Mouse (Mus musculus): ENCODE results near the gene Oaz1. TPM values are rescaled to one million over a fixed set of nuclear protein-coding genes. Genes with fewer than 3 reads are reported as not detected.
"Not testable (repeated sequence)": the region's sequence is repeated elsewhere in the genome, so short reads cannot be mapped to it uniquely, and the experiment has no call there.

Oaz1 gene
- polyA plus RNA-seq, 1 experiment = 1,172 TPM

DNA sequence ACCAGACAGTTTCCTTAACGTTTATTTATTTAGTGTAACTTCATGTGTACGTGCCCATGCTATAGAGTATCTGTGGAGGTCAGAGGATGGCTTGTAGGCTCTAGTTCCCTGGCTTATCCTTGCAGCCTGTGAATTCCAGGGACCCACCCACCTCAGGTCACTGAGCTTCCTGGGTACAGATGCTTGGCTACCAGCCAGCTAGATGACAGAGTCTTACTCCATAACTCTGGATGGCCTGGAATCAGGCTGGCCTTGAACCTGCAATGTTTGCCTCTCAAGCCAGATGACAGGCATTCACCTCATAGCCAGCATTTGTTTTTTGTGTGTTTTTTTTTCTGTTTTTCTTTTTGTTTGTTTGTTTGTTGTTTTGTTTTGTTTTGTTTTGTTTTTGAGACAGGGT, 9.3 kb upstream of the Oaz1 start:
- H3K4me1 ChIP-seq (ENCODE audit: control insufficient read depth, insufficient read depth, insufficient read length, low read length) = peaks cover 3% of the 10 kb centered on the region; the same call in 1 of the 2 replicates
- TF ChIP-seq CTCF (IDR thresholded peaks at IDR 0.05; ENCODE audit: extremely low read depth, insufficient read length, insufficient replicate concordance, low read depth, low read length) (no peak), POLR2A (IDR thresholded peaks at IDR 0.05; ENCODE audit: low read depth, low read length) (no peak)
- H3K36me3 ChIP-seq (ENCODE audit: control insufficient read depth, insufficient read depth, low read length) = no peaks in the 10 kb centered on the region
- no peaks in the 10 kb centered on the region for H3K27me3 ChIP-seq (ENCODE audit: control insufficient read depth, insufficient read depth, low read length)
- no peak overlapping the region for H3K27ac ChIP-seq (ENCODE audit: insufficient read depth, low read depth, low read length)
- no peak overlapping the region for H3K4me3 ChIP-seq (ENCODE audit: low read depth, low read length)
- 43% methylated on average over 2 of the region's 2 CpGs for WGBS

DNA sequence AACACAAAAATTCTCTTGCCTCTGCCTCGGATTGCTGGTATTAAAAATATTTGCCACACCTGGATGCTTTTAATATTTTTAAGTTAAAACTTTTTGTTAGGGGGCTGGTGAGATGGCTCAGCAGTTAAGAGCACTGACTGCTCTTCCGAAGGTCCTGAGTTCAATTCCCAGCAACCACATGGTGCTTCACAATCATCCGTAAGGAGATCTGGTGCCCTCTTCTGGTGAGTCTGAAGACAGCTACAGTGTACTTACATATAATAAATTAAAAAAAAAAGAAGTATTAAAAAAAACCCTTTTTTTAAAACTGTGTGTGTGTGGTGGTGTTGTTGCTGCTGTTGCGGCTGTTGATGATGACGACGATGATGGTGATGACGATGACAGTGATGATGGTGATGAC, 8.5 kb upstream of the Oaz1 start:
- not testable (repeated sequence) for H3K4me3 ChIP-seq (ENCODE audit: low read depth, low read length); H3K4me1 ChIP-seq (ENCODE audit: control insufficient read depth, insufficient read depth, insufficient read length, low read length); H3K27ac ChIP-seq (ENCODE audit: insufficient read depth, low read depth, low read length); H3K27me3 ChIP-seq (ENCODE audit: control insufficient read depth, insufficient read depth, low read length); H3K36me3 ChIP-seq (ENCODE audit: control insufficient read depth, insufficient read depth, low read length)
- WGBS = 81% methylated on average over 7 of the region's 7 CpGs

DNA sequence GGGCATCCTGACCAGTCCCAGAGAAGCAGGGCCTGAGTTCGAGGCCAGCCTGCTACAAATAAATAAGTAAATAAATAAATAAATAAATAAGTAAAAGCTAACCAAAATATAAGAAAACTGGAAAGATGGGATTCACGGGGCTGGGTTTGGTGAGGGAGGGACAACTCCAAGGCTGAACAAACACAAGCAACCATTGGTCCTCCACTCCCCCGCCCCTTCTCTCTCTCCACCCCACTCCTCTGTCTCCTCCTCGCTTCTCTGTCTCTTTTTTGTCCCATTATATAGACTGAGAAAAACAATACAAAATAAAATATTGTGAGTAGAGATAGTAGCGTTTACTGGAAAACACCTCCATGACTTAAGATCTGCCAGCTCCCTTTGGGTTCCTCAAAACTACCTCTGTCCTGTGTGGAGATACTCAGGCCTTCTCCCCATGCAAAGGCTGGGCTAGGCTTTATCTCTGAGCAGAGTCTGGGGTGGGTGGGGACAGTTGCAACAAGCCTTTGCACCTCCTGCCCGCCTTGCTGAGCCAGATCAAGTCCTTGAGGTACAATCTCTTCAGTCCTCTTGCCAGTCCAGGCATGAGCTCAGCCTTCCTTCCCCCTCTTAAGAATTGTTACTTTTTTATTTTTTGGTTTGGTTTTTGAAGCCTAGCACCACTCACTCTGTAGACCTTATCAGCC, 7.7 kb upstream of the Oaz1 start:
- TF ChIP-seq CTCF (IDR thresholded peaks at IDR 0.05; ENCODE audit: extremely low read depth, insufficient read length, insufficient replicate concordance, low read depth, low read length) (no peak), POLR2A (IDR thresholded peaks at IDR 0.05; ENCODE audit: low read depth, low read length) (no peak)
- H3K27ac ChIP-seq (ENCODE audit: insufficient read depth, low read depth, low read length) = no peak overlapping the region
- H3K4me1 ChIP-seq (ENCODE audit: control insufficient read depth, insufficient read depth, insufficient read length, low read length) = peaks cover 3% of the 10 kb centered on the region; the same call in 1 of the 2 replicates
- H3K27me3 ChIP-seq (ENCODE audit: control insufficient read depth, insufficient read depth, low read length) = no peaks in the 10 kb centered on the region
- no peaks in the 10 kb centered on the region for H3K36me3 ChIP-seq (ENCODE audit: control insufficient read depth, insufficient read depth, low read length)
- no peak overlapping the region for H3K4me3 ChIP-seq (ENCODE audit: low read depth, low read length)
- WGBS = 49% methylated on average over 6 of the region's 6 CpGs

DNA sequence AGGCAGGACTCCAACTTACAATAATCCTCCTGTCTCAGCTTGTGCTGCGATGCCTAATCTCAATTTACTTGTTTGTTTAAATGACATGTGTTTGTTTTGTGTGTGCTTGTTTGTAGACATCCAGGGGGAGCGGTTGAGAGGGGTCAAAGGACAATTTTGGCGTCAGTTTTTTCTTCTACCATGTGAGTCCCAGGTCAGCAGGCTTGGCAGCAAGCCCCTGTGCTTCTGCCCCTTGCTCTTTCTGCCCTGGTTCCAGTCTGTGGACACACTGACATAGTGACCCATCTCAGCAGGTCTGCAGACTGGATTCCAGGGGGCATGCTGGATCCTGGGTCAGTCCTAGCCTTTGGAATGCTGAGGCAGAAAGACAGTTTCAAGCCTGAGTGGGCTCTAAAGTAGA, 7.0 kb upstream of the Oaz1 start:
- 17% methylated on average over 3 of the region's 3 CpGs for WGBS
- TF ChIP-seq POLR2A (IDR thresholded peaks at IDR 0.05; ENCODE audit: low read depth, low read length) (no peak), CTCF (IDR thresholded peaks at IDR 0.05; ENCODE audit: extremely low read depth, insufficient read length, insufficient replicate concordance, low read depth, low read length) (no peak)
- H3K36me3 ChIP-seq (ENCODE audit: control insufficient read depth, insufficient read depth, low read length) = no peaks in the 10 kb centered on the region
- H3K27me3 ChIP-seq (ENCODE audit: control insufficient read depth, insufficient read depth, low read length) = no peaks in the 10 kb centered on the region
- H3K4me1 ChIP-seq (ENCODE audit: control insufficient read depth, insufficient read depth, insufficient read length, low read length) = peaks cover 3% of the 10 kb centered on the region; the same call in 1 of the 2 replicates
- no peak overlapping the region for H3K4me3 ChIP-seq (ENCODE audit: low read depth, low read length)
- H3K27ac ChIP-seq (ENCODE audit: insufficient read depth, low read depth, low read length) = no peak overlapping the region

DNA sequence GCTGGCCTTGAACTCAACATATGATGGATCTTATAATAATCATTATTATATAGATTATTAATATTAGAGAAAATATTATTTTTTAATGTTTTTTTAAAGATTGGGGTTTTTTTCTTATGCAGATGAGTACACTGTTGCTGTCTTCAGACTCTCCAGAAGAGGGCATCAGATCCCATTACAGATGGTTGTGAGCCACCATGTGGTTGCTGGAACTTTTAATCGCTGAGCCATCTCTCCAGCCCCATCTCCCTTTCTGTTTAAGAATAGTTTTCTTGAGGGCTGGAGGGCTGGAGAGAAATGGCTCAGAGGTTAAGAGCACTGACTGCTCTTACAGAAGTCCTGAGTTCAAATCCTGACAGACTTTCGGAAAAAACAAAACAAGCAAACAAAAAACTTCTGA, 4.5 kb upstream of the Oaz1 start:
- H3K4me3 ChIP-seq (ENCODE audit: low read depth, low read length) = no peak overlapping the region
- no peaks in the 10 kb centered on the region for H3K36me3 ChIP-seq (ENCODE audit: control insufficient read depth, insufficient read depth, low read length)
- no peaks in the 10 kb centered on the region for H3K27me3 ChIP-seq (ENCODE audit: control insufficient read depth, insufficient read depth, low read length)
- TF ChIP-seq POLR2A (IDR thresholded peaks at IDR 0.05; ENCODE audit: low read depth, low read length) (no peak), CTCF (IDR thresholded peaks at IDR 0.05; ENCODE audit: extremely low read depth, insufficient read length, insufficient replicate concordance, low read depth, low read length) (no peak)
- WGBS = 37% methylated on average over 2 of the region's 2 CpGs
- no peak overlapping the region for H3K27ac ChIP-seq (ENCODE audit: insufficient read depth, low read depth, low read length)
- peaks cover 3% of the 10 kb centered on the region; the same call in 1 of the 2 replicates for H3K4me1 ChIP-seq (ENCODE audit: control insufficient read depth, insufficient read depth, insufficient read length, low read length)

DNA sequence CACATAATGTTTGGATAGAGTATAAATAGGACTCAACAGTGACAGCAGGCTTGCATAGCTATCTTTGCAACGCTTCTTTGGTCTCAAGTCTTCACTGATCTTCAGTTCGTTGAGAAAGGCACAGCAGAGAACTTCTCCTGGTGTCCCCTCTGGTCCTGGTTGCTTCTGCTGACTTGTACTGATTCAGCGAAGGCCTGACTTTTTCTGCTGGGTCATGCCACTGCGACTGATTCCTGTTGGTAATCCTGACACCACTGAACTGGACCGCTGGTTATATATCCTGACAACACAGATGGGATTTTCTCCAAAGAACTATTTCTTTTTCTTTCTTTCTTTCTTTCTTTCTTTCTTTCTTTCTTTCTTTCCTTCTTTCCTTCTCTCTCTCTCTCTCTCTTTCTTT, 3.9 kb upstream of the Oaz1 start:
- 84% methylated on average over 5 of the region's 5 CpGs for WGBS
- Histone ChIP-seq H3K4me1 (ENCODE audit: control insufficient read depth, insufficient read depth, insufficient read length, low read length) (peaks cover 3% of the 10 kb centered on the region; the same call in 1 of the 2 replicates), H3K36me3 (ENCODE audit: control insufficient read depth, insufficient read depth, low read length) (no peaks in the 10 kb centered on the region), H3K27ac (ENCODE audit: insufficient read depth, low read depth, low read length) (no peak overlapping the region), H3K27me3 (ENCODE audit: control insufficient read depth, insufficient read depth, low read length) (no peaks in the 10 kb centered on the region), H3K4me3 (ENCODE audit: low read depth, low read length) (no peak overlapping the region)
- TF ChIP-seq CTCF (IDR thresholded peaks at IDR 0.05; ENCODE audit: extremely low read depth, insufficient read length, insufficient replicate concordance, low read depth, low read length) (no peak), POLR2A (IDR thresholded peaks at IDR 0.05; ENCODE audit: low read depth, low read length) (no peak)

DNA sequence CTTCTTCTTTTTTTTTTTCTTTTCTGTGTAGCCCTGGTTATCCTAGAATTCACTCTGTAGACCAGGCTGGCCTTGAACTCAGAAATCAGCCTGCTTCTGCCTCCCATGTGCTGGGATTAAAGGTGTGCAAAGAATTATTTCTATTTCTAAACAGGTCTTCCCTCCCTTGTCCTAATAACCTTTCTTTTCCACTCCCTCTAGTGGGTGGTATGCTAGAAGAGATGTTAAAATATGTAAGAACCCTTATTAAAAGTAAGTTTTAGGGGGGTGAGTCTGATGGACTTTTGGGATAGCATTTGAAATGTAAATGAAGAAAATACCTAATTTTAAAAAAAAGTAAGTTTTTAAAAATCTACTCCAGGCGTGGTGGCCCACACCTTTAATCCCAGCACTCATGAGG, 3.1 kb upstream of the Oaz1 start:
- no peak overlapping the region for H3K27ac ChIP-seq (ENCODE audit: insufficient read depth, low read depth, low read length)
- 89% methylated on average over 1 of the region's 1 CpGs for WGBS

More for the DNA sequence above, 3.1 kb upstream of the Oaz1 start:
- no peak overlapping the region for H3K4me3 ChIP-seq (ENCODE audit: low read depth, low read length)
- no peaks in the 10 kb centered on the region; the same call in 1 of the 2 replicates for H3K36me3 ChIP-seq (ENCODE audit: control insufficient read depth, insufficient read depth, low read length)
- H3K4me1 ChIP-seq (ENCODE audit: control insufficient read depth, insufficient read depth, insufficient read length, low read length) = peaks cover 8% of the 10 kb centered on the region
- TF ChIP-seq POLR2A (IDR thresholded peaks at IDR 0.05; ENCODE audit: low read depth, low read length) (no peak), CTCF (IDR thresholded peaks at IDR 0.05; ENCODE audit: extremely low read depth, insufficient read length, insufficient replicate concordance, low read depth, low read length) (no peak)
- no peaks in the 10 kb centered on the region for H3K27me3 ChIP-seq (ENCODE audit: control insufficient read depth, insufficient read depth, low read length)

Measured in small intestine, adult 2 months (tissue).